Mouse (Mus musculus) lung, postnatal 4 days (tissue): ENCODE data around the gene Paqr8.

ENCODE experiments used
- DNase-seq, 2 experiments: peaks; one replicate each; pipeline ENCODE4 v3.0.0; 2021

The Paqr8 gene

GRCm38 (mm10) chr1:20974341-20975135 is 84.1 kb downstream of the Paqr8 start:
- DNase-seq: no peak

DNA sequence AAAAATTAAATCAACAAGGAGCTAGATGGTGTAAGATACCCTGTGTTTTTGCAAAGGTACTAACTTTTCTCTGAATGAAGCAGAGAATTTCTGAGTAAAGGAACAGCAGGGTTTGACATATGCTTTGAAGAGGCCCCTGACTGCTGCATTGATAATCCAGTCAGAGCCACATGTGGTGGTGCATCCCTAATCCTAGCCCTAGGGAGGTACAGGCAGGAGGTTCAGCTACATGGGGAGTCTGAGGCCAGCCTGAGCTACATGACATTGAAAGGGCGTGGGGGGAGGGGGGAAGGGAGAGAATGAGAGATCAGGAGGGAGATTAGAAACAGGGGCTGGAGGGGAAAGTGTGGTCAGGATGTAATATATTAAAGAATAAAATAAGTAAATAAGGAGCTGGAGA is 90.1 kb downstream of the Paqr8 start:
- no peak for DNase-seq

DNA sequence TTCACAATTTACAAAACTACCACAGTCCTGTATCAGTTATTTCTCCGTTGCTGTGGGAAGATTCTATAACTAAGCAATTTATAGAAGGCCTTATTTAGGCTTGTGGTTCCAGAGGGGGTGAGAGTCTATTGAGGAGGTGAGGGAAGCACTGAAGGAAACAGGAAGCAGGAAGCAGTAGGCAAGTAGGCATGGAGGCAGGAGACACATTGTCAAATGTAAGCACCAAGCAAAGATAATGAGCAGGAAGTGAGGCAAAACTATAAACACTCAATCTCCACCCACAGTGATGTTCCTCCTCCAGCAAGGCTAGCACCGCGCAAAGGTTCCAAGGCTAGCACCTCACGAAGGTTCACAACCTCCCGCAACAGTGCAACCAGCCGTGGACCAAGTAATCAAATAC is 91.4 kb downstream of the Paqr8 start:
- no peak for DNase-seq

- DNase-seq: no peak
Observed at GRCm38 (mm10) chr1:20984103-20984502, 93.7 kb downstream of the Paqr8 start.

DNA sequence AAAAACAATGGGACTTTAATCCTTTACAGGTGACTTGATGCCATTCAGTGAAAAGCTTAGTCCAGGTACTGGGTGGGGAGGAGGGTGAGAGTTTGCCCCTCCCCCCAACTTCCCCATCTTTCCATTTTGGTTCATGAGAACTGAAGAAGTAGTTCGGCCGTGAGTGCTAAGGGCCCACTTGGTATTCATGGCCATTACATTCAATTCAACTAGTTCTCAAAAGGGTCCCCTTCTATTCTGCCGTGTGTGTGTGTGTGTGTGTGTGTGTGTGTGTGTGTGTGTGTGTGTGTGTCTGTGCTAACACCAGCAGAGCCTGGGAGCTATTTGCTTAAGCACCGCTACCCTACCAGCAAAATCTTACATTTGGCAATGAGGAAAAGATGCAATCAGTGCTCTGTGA is 94.2 kb downstream of the Paqr8 start:
- no peak for DNase-seq

DNA sequence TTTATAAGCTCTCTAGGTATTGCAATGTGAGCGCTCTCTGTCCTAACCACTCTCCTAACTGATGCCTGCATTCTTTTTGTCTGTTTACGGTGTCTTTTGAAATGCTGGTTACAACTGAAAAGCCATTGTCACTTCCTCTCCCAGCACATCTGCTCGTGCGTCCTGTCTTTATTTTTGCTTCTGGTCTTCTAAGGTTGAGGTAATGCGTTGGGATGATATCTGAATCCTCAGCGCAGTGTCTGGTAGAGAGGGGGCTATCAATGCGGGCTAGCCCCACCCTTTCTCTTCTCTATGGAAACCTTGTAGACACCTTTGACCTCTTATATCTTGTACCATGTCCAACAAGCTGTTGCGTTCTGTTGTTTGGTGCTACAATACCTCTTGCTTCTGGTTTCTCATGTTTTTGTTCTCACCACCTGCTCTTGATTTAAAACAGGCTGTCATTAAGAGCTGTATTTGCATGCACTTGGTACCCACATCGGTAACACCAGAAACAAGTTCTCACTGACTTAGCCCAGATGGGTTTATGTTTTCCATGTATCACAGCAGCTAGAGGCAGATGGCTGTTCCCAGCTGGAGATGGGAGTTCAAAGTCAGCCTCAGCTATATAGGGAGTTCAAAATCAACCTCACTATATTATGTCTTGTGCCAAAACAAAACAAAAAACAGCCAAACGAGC is 96.1 kb downstream of the Paqr8 start:
- DNase-seq: no peak
